ENCODE assay signal across 12 mouse cellular contexts in the genomic region with DNA sequence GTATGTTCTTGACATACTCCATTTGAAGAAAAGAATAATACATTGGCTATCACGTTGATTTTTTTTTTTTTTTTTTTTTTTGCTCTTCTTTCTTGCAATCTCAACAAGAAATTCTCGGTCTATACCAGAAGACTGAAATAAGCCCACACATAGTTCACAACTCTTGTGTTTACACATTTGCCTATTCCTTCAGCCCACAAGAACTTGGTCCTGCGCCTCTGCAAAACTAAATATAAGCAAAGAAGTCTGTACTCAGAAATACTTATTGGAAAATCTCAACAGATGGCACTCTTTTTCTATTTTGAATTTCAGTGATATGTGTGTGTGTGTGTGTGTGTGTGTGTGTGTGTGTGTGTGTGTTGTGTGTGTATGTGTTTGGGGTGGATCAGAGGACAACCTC.
"Had no signal": no experiment of that assay in that cellular context is flagged by ENCODE, and none has a peak within 500 bp of the region (broad histone marks: within the 10 kb centered on the region; RNA-seq: fewer than 3 reads in every experiment).

No protein-coding gene starts in this region.

- DNase-seq: gastrocnemius, adult 2 months; gastrocnemius, postnatal 10 days; gastrocnemius, postnatal 25 days; heart, adult 18-20 months; heart, postnatal 14 days; heart, postnatal 36 days; kidney, adult 11 months; kidney, adult 2 months; kidney, adult 9 months; kidney, postnatal 14 days; kidney, postnatal 36 days; layer of hippocampus, postnatal 36 days had no signal
